Comparison of ENCODE assay signal across 14 mouse cellular contexts in genomic region chr7:40142906-40143305, GRCm38 (mm10).
A peak's percentile ranks its signal among the peaks of the same experiment; 100 is the strongest.
DNase-seq lines count a peak whose midpoint lies in the region; TF ChIP-seq lines count a peak whose summit lies in the region.
"Had no signal": no experiment of that assay in that cellular context is flagged by ENCODE, and none has a peak within 500 bp of the region (broad histone marks: within the 10 kb centered on the region; RNA-seq: fewer than 3 reads in every experiment).

No protein-coding gene starts in this region.

- no peaks in the 10 kb centered on the region for H3K36me3 ChIP-seq in thymus, adult 2 months (ENCODE audit: control insufficient read depth, insufficient read depth, low read length)
- H3K36me3 ChIP-seq: embryonic facial prominence, embryonic 13.5 days; heart, embryonic 15.5 days; hindbrain, embryonic 13.5 days; stomach, embryonic 15.5 days had no signal

- WGBS in thymus, adult 2 months: 86% methylated on average over 4 of the region's 4 CpGs

- no peak for TF ChIP-seq CTCF in thymus, adult 2 months (IDR thresholded peaks at IDR 0.05; ENCODE audit: borderline replicate concordance, control insufficient read depth, extremely low read depth, insufficient read depth, low read length, poor library complexity)

- no peak overlapping the region for H3K27ac ChIP-seq in thymus, adult 2 months (ENCODE audit: control insufficient read depth, insufficient read depth, low read length)
- H3K27ac ChIP-seq: embryonic facial prominence, embryonic 13.5 days; heart, embryonic 15.5 days; hindbrain, embryonic 13.5 days; stomach, embryonic 15.5 days had no signal

- H3K4me1 ChIP-seq in thymus, adult 2 months (replicated peaks; ENCODE audit: control insufficient read depth, insufficient read depth, low read length): no peaks in the 10 kb centered on the region
- H3K4me1 ChIP-seq: embryonic facial prominence, embryonic 13.5 days; heart, embryonic 15.5 days; hindbrain, embryonic 13.5 days; stomach, embryonic 15.5 days had no signal

- peak; percentile 0 to 5 for DNase-seq in cerebellum, postnatal 14 days
- no peak for DNase-seq in cerebellum, adult 11-12 months
- peak; percentile 7 for DNase-seq in kidney, postnatal 10 days
- DNase-seq in kidney, adult 11 months: no peak
- DNase-seq in Muller cell, postnatal 12 days (ENCODE audit: inconsistent ontology term): peak; percentile 15
- DNase-seq in brain, adult 2 months (ENCODE audit: low read depth, low spot score): peak; percentile 44
- DNase-seq in urinary bladder, postnatal 4 days (ENCODE audit: low spot score in 2 of 2): no peak
- no peak for DNase-seq in thymus, adult 2 months
- DNase-seq: kidney, adult 18-20 months had no signal

- H3K4me3 ChIP-seq in thymus, adult 2 months (ENCODE audit: control insufficient read depth, insufficient read depth, low read length): no peak overlapping the region
- H3K4me3 ChIP-seq: embryonic facial prominence, embryonic 13.5 days; heart, embryonic 15.5 days; hindbrain, embryonic 13.5 days; myocyte; stomach, embryonic 15.5 days had no signal

- no peak for TF ChIP-seq POLR2A in thymus, adult 2 months (IDR thresholded peaks at IDR 0.05; ENCODE audit: control insufficient read depth, extremely low read depth, insufficient read depth, low read length, poor library complexity)

- no peaks in the 10 kb centered on the region for H3K27me3 ChIP-seq in thymus, adult 2 months (ENCODE audit: control insufficient read depth, insufficient read depth, low read length)
- H3K27me3 ChIP-seq: embryonic facial prominence, embryonic 13.5 days; heart, embryonic 15.5 days; hindbrain, embryonic 13.5 days; stomach, embryonic 15.5 days had no signal

Comparison
In these comparisons a context has a peak if more than half of its experiments do, and no peak if none do; other contexts are left out.
1. DNase-seq: peak in cerebellum, postnatal 14 days (2 of 2), kidney, postnatal 10 days (single experiment), Muller cell, postnatal 12 days (single experiment) and brain, adult 2 months (single experiment); none in cerebellum, adult 11-12 months (single experiment), kidney, adult 11 months (single experiment), urinary bladder, postnatal 4 days (0 of 2) and thymus, adult 2 months (single experiment).